Mouse (Mus musculus) MEL (cell line): ENCODE results near the gene Tox2. TPM values are rescaled to one million over a fixed set of nuclear protein-coding genes. Genes with fewer than 3 reads are reported as not detected.

ENCODE experiments used
- DNase-seq: peaks from one replicate; pipeline ENCODE4 v3.0.0; 2011; ENCODE audit warnings: low read depth, low spot score
- H3K27ac ChIP-seq: 2 replicates; pipeline ENCODE4 v1.5.1; 2012; ENCODE audit warnings: low read depth, mild to moderate bottlenecking, control low read depth, low read length, moderate library complexity; ENCODE audit not compliant: control insufficient read depth
- H3K27me3 ChIP-seq, 2 experiments: fragments of 150-350 bp in 1 of 2; sonication (generic) in 1 of 2; 2 replicates each; pipeline ENCODE4 v1.6.1; 2012; ENCODE audit warnings: low read length in 2 of 2, mild to moderate bottlenecking in 2 of 2, improper control_type of control experiment in 1 of 2, moderate library complexity in 1 of 2; ENCODE audit not compliant: insufficient read depth in 2 of 2, control insufficient read depth in 1 of 2
- H3K36me3 ChIP-seq, 2 experiments: 2 replicates each; pipeline ENCODE4 v1.6.1; 2012 to 2014; ENCODE audit warnings: low read length in 2 of 2, improper control_type of control experiment in 1 of 2, inconsistent platforms in 1 of 2, mild to moderate bottlenecking in 1 of 2; ENCODE audit not compliant: insufficient read depth in 2 of 2, control insufficient read depth in 1 of 2
- H3K4me1 ChIP-seq, 2 experiments: fragments of 150-350 bp in 1 of 2; sonication (generic) in 1 of 2; 2 replicates each; pipeline ENCODE4 v1.6.1; 2012; ENCODE audit warnings: low read length in 2 of 2, improper control_type of control experiment in 1 of 2, mild to moderate bottlenecking in 1 of 2; ENCODE audit not compliant: insufficient read depth in 2 of 2, control insufficient read depth in 1 of 2
- H3K4me3 ChIP-seq, 2 experiments: fragments of 150-350 bp in 1 of 2; sonication (generic) in 1 of 2; 2 replicates each; pipeline ENCODE4 v1.5.1; 2012; ENCODE audit warnings: low read depth in 2 of 2, low read length in 2 of 2, mild to moderate bottlenecking in 2 of 2, moderate library complexity in 2 of 2, control low read depth in 1 of 2, improper control_type of control experiment in 1 of 2; ENCODE audit not compliant: control insufficient read depth in 1 of 2, insufficient read depth in 1 of 2
- H3K79me2 ChIP-seq: 2 replicates; pipeline ENCODE4 v1.6.1; 2012; ENCODE audit warnings: mild to moderate bottlenecking, low read length, moderate library complexity; ENCODE audit not compliant: control insufficient read depth, poor library complexity, insufficient read depth
- H3K9ac ChIP-seq: 2 replicates; pipeline ENCODE4 v1.6.1; 2012; ENCODE audit warnings: low read depth, mild to moderate bottlenecking, control low read depth, low read length, moderate library complexity; ENCODE audit not compliant: control insufficient read depth, poor library complexity, severe bottlenecking
- H3K9me3 ChIP-seq: fragments of 150-350 bp; sonication (generic); replicated peaks from 2 replicates; pipeline ENCODE4 v1.6.1; 2012; ENCODE audit warnings: mild to moderate bottlenecking, low read length, improper control_type of control experiment, moderate library complexity; ENCODE audit not compliant: insufficient read depth
- CTCF ChIP-seq, 3 experiments: IDR thresholded peaks in 2 of 3; conservative IDR thresholded peaks in 1 of 3; 2 replicates each; pipeline ENCODE4 v1.5.1; 2011 to 2012; ENCODE audit warnings: low read length in 3 of 3, low read depth in 2 of 3, mild to moderate bottlenecking in 2 of 3, improper control_type of control experiment in 1 of 3, inconsistent platforms in 1 of 3, mixed read lengths in 1 of 3, moderate library complexity in 1 of 3; ENCODE audit not compliant: control insufficient read depth in 1 of 3, insufficient read depth in 1 of 3, poor library complexity in 1 of 3, severe bottlenecking in 1 of 3
- E2F4 ChIP-seq: IDR thresholded peaks from 2 replicates; pipeline ENCODE4 v1.6.1; 2011; ENCODE audit warnings: low read depth, low read length, improper control_type of control experiment, borderline replicate concordance
- EP300 ChIP-seq, 2 experiments: IDR thresholded peaks; 2 replicates each; pipeline ENCODE4 v1.6.1; 2011; ENCODE audit warnings: improper control_type of control experiment in 2 of 2, low read length in 2 of 2, low read depth in 1 of 2, mild to moderate bottlenecking in 1 of 2
- GATA1 ChIP-seq: IDR thresholded peaks from 2 replicates; pipeline ENCODE4 v1.6.1; 2011; ENCODE audit warnings: low read depth, low read length, improper control_type of control experiment
- HCFC1 ChIP-seq: IDR thresholded peaks from 2 replicates; pipeline ENCODE4 v1.6.1; 2012; ENCODE audit warnings: low read depth, mild to moderate bottlenecking, inconsistent platforms, low read length, improper control_type of control experiment, moderate library complexity
- KAT2A ChIP-seq: conservative IDR thresholded peaks from 2 replicates; pipeline ENCODE4 v1.6.1; 2012; ENCODE audit warnings: low read depth, low read length, improper control_type of control experiment, inconsistent platforms
- MAFK ChIP-seq: IDR thresholded peaks from 2 replicates; pipeline ENCODE4 v1.6.1; 2011; ENCODE audit warnings: low read depth, mild to moderate bottlenecking, low read length, improper control_type of control experiment, borderline replicate concordance
- MAZ ChIP-seq: IDR thresholded peaks from 2 replicates; pipeline ENCODE4 v1.6.1; 2012; ENCODE audit warnings: low read depth, mild to moderate bottlenecking, inconsistent platforms, low read length, improper control_type of control experiment
- MYC ChIP-seq: IDR thresholded peaks from 2 replicates; pipeline ENCODE4 v1.6.1; 2011; ENCODE audit warnings: low read depth, mild to moderate bottlenecking, low read length, improper control_type of control experiment, moderate library complexity
- NELFE ChIP-seq: IDR thresholded peaks from 2 replicates; pipeline ENCODE4 v1.6.1; 2011; ENCODE audit warnings: low read depth, low read length, improper control_type of control experiment
- NRF1 ChIP-seq: IDR thresholded peaks from 2 replicates; pipeline ENCODE4 v1.6.1; 2014; ENCODE audit warnings: low read depth, mild to moderate bottlenecking, inconsistent platforms, low read length, improper control_type of control experiment, moderate library complexity; ENCODE audit not compliant: poor library complexity, insufficient read depth, severe bottlenecking
- POLR2AphosphoS2 ChIP-seq: IDR thresholded peaks from 2 replicates; pipeline ENCODE4 v1.6.1; 2011; ENCODE audit warnings: low read length, improper control_type of control experiment
- RCOR1 ChIP-seq: IDR thresholded peaks from 2 replicates; pipeline ENCODE4 v1.6.1; 2012; ENCODE audit warnings: low read depth, mild to moderate bottlenecking, inconsistent platforms, low read length, improper control_type of control experiment
- TAL1 ChIP-seq: IDR thresholded peaks from 2 replicates; pipeline ENCODE4 v1.6.1; 2012; ENCODE audit warnings: mild to moderate bottlenecking, inconsistent platforms, low read length, moderate library complexity, mixed read lengths
- TBP ChIP-seq: IDR thresholded peaks from 2 replicates; pipeline ENCODE4 v1.8.0; 2011; ENCODE audit warnings: low read depth, low read length, improper control_type of control experiment
- TCF12 ChIP-seq: IDR thresholded peaks from 2 replicates; pipeline ENCODE4 v1.6.1; 2014; ENCODE audit warnings: low read depth, mild to moderate bottlenecking, inconsistent platforms, low read length, improper control_type of control experiment, moderate library complexity
- UBTF ChIP-seq: IDR thresholded peaks from 2 replicates; pipeline ENCODE4 v1.6.1; 2012; ENCODE audit warnings: low read depth, mild to moderate bottlenecking, inconsistent platforms, low read length, improper control_type of control experiment, moderate library complexity, borderline replicate concordance; ENCODE audit not compliant: insufficient read depth
- USF2 ChIP-seq, 2 experiments: IDR thresholded peaks; 2 replicates each; pipeline ENCODE4 v1.6.1; 2011 to 2012; ENCODE audit warnings: improper control_type of control experiment in 2 of 2, low read length in 2 of 2, borderline replicate concordance in 1 of 2, inconsistent platforms in 1 of 2, low read depth in 1 of 2, mild to moderate bottlenecking in 1 of 2; ENCODE audit not compliant: insufficient read depth in 1 of 2
- ZC3H11A ChIP-seq: IDR thresholded peaks from 2 replicates; pipeline ENCODE4 v1.6.1; 2012; ENCODE audit warnings: low read depth, mild to moderate bottlenecking, inconsistent platforms, low read length, improper control_type of control experiment
- ZMIZ1 ChIP-seq: IDR thresholded peaks from 2 replicates; pipeline ENCODE4 v1.6.1; 2012; ENCODE audit warnings: low read depth, mild to moderate bottlenecking, inconsistent platforms, low read length, improper control_type of control experiment, moderate library complexity
- polyA plus RNA-seq, 2 experiments: library from polyadenylated mRNA; stranded (reverse) in 1 of 2; unstranded in 1 of 2; fragments of >175 nt in 1 of 2; fragments of >200 nt in 1 of 2; gene quantifications; 2 replicates each; pipeline versions ENCODE4 v1.2.1 to v1.2.4; 2012; ENCODE audit warnings: low replicate concordance in 2 of 2, low read depth in 1 of 2; ENCODE audit not compliant: insufficient read length in 2 of 2, insufficient read depth in 1 of 2, missing spikeins in 1 of 2
- total RNA-seq: library from RNA; depleted of rRNA; stranded (reverse); fragments of 300-350 nt; gene quantifications from 2 replicates; pipeline ENCODE4 v1.2.3, GENCODE M21; 2012

Gene Tox2
- total and polyA plus RNA-seq, 3 experiments = not detected

GRCm38 (mm10) chr2:163233666-163234065, 30.7 kb downstream of the Tox2 start:
- Histone ChIP-seq H3K79me2 (no peaks in the 10 kb centered on the region), H3K4me1 (peaks cover 3 to 16% of the 10 kb centered on the region in 2 experiments), H3K9me3 (no peaks in the 10 kb centered on the region), H3K27ac (no peak overlapping the region), H3K27me3 (no peaks in the 10 kb centered on the region), H3K4me3 (no peak overlapping the region), H3K9ac (no peak overlapping the region), H3K36me3 (peaks cover 0 to 9% of the 10 kb centered on the region in 2 experiments; a peak in 2 of 4 replicates)
- no peak for DNase-seq
- TF ChIP-seq HCFC1 = no peak
- TF ChIP-seq RCOR1 = peak; percentile 80

GRCm38 (mm10) chr2:163236057-163236456, 33.1 kb downstream of the Tox2 start:
- no peaks in the 10 kb centered on the region for H3K27me3 ChIP-seq
- no peaks in the 10 kb centered on the region for H3K79me2 ChIP-seq
- no peak overlapping the region for H3K27ac ChIP-seq
- H3K9me3 ChIP-seq = no peaks in the 10 kb centered on the region
- no peaks in the 10 kb centered on the region for H3K36me3 ChIP-seq
- no peak for DNase-seq
- H3K4me3 ChIP-seq = no peak overlapping the region
- no peak overlapping the region for H3K9ac ChIP-seq
- H3K4me1 ChIP-seq = 0 out of 4 replicates have a peak, but pooled peaks cover 0 to 6% of the 10 kb centered on the region in 2 experiments
- no peak for TF ChIP-seq CTCF (IDR thresholded peaks at IDR 0.05 in 2 of 3, conservative IDR thresholded peaks at IDR 0.05 in 1 of 3; ENCODE audit: control insufficient read depth in 1 of 3, insufficient read depth in 1 of 3, low read depth in 2 of 3, low read length in 3 of 3, poor library complexity in 1 of 3, severe bottlenecking in 1 of 3)
- TF ChIP-seq ZC3H11A = no peak
- TF ChIP-seq EP300 (IDR thresholded peaks at IDR 0.05; ENCODE audit: low read depth in 1 of 2, low read length in 2 of 2) = peak in 1 of 2 experiments; percentile 20; a peak in 1 of 4 replicates
- TF ChIP-seq TCF12 = peak; percentile 26; the same call in 1 of the 2 replicates
- TF ChIP-seq RCOR1 = no peak

- no peaks in the 10 kb centered on the region for H3K79me2 ChIP-seq
- no peak overlapping the region for H3K27ac ChIP-seq
- TF ChIP-seq TAL1 (no peak), UBTF (no peak), MAZ (no peak), NELFE (no peak), KAT2A (no peak), HCFC1 (no peak), TBP (no peak), E2F4 (no peak), USF2 (IDR thresholded peaks at IDR 0.05; ENCODE audit: borderline replicate concordance in 1 of 2, insufficient read depth in 1 of 2, low read depth in 1 of 2, low read length in 2 of 2) (no peak), NRF1 (no peak), RCOR1 (no peak), TCF12 (no peak), POLR2AphosphoS2 (no peak), GATA1 (no peak), ZMIZ1 (no peak), MYC (no peak), MAFK (no peak)
- H3K27me3 ChIP-seq = no peaks in the 10 kb centered on the region
- H3K4me3 ChIP-seq = no peak overlapping the region
- H3K36me3 ChIP-seq = no peaks in the 10 kb centered on the region
- no peak for DNase-seq
- H3K4me1 ChIP-seq = 0 out of 4 replicates have a peak, but pooled peaks cover 0 to 6% of the 10 kb centered on the region in 2 experiments
- no peaks in the 10 kb centered on the region for H3K9me3 ChIP-seq
- no peak overlapping the region for H3K9ac ChIP-seq
These were observed 35.1 kb downstream of the Tox2 start for GRCm38 (mm10) chr2:163237999-163238529.
